14 mouse cellular contexts compared by ENCODE assay signal in the genomic region with DNA sequence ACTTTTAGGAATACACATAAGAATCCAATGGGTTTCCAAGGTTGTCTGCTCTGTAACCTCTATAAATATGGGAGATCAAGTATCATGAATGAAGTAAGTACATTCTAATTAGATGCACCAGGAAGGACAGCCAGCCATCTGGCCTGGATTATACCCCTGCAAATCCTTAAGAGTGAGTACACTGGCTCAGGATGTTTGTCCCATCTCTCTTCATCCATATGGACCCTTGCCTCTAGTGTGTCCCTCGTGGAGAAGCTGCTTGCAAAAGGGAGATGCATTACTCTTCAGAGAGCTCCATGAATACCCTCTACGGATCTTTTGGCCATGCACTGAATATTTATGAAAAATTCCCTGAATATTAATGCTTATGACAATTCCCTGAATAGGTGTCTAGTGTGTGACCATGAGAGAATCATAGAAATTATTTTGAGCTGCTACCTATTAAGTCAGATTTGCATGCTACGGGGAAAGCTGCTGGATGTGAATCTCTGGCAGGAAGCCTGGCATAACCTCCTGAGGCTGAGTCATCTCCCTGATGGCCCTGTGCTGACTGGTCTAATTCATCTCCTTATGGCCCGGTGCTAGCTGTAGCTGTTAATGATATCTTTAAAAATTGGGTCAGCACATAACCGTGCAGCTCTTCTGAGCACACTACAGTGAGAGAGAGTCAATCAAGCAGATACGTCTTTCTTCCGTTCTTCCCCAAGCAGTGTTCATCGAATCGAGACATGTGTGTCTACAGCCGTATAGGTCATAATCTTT.
DNase-seq lines count a peak whose midpoint lies in the region; ATAC-seq lines count a peak whose summit lies in the region.
"Had no signal": no experiment of that assay in that cellular context is flagged by ENCODE, and none has a peak within 500 bp of the region (broad histone marks: within the 10 kb centered on the region; RNA-seq: fewer than 3 reads in every experiment).

No protein-coding gene starts in this region.

- peak; percentile 48 for ATAC-seq in midbrain, embryonic 11.5 days (ENCODE audit: low FRiP score)
- peak; percentile 90 for ATAC-seq in cerebellum, adult (ENCODE audit: insufficient number of reproducible peaks, low FRiP score, low TSS enrichment)
- ATAC-seq in intestine, embryonic 16.5 days, result no peak
- ATAC-seq: forebrain, embryonic 15.5 days had no signal

- no peak overlapping the region for H3K4me3 ChIP-seq in midbrain, embryonic 11.5 days (ENCODE audit: low read depth, low read length)
- H3K4me3 ChIP-seq in midbrain, embryonic 10.5 days, result no peak overlapping the region
- no peak overlapping the region for H3K4me3 ChIP-seq in intestine, embryonic 16.5 days (ENCODE audit: low read length)
- H3K4me3 ChIP-seq: forebrain, embryonic 15.5 days; heart, embryonic 15.5 days had no signal

- no peaks in the 10 kb centered on the region for H3K27me3 ChIP-seq in midbrain, embryonic 11.5 days (ENCODE audit: control insufficient read depth, insufficient read depth, low read length)
- H3K27me3 ChIP-seq in midbrain, embryonic 10.5 days (ENCODE audit: low read depth, poor library complexity, severe bottlenecking), result no peaks in the 10 kb centered on the region
- no peaks in the 10 kb centered on the region for H3K27me3 ChIP-seq in intestine, embryonic 16.5 days (replicated peaks; ENCODE audit: control insufficient read depth, insufficient read depth, low read length)
- H3K27me3 ChIP-seq: forebrain, embryonic 15.5 days; heart, embryonic 15.5 days had no signal

- H3K9ac ChIP-seq in midbrain, embryonic 11.5 days (ENCODE audit: low read length), result no peak overlapping the region
- H3K9ac ChIP-seq in intestine, embryonic 16.5 days (ENCODE audit: low read depth, low read length), result no peak overlapping the region
- H3K9ac ChIP-seq: forebrain, embryonic 15.5 days; heart, embryonic 15.5 days had no signal

- no peak for DNase-seq in midbrain, embryonic 11.5 days (ENCODE audit: low spot score, missing footprints)
- DNase-seq in midbrain, embryonic 10.5 days (ENCODE audit: low spot score), result no peak
- DNase-seq in fibroblast of lung, adult 2 months (ENCODE audit: low read depth), result peak; percentile 27
- peak; percentile 40 for DNase-seq in skeletal muscle tissue, adult 2 months (ENCODE audit: low read depth, low spot score)
- no peak for DNase-seq in lung, postnatal 14 days
- no peak for DNase-seq in right cerebral cortex, postnatal 14 days
- DNase-seq: embryo, embryonic 11 days; kidney, adult 2 months; layer of hippocampus, postnatal 36 days had no signal

- 82% methylated on average over 10 of the region's 10 CpGs for WGBS in midbrain, embryonic 11.5 days
- 87% methylated on average over 10 of the region's 10 CpGs for WGBS in midbrain, embryonic 10.5 days
- 83% methylated on average over 10 of the region's 10 CpGs for WGBS in intestine, embryonic 16.5 days

- no peaks in the 10 kb centered on the region for H3K9me3 ChIP-seq in midbrain, embryonic 11.5 days (ENCODE audit: control insufficient read depth, low read length)
- no peaks in the 10 kb centered on the region for H3K9me3 ChIP-seq in midbrain, embryonic 10.5 days (replicated peaks)
- no peaks in the 10 kb centered on the region for H3K9me3 ChIP-seq in intestine, embryonic 16.5 days (ENCODE audit: control insufficient read depth, low read length)
- H3K9me3 ChIP-seq: forebrain, embryonic 15.5 days; heart, embryonic 15.5 days had no signal

- H3K4me1 ChIP-seq in midbrain, embryonic 11.5 days (ENCODE audit: control insufficient read depth, insufficient read depth, low read length), result no peaks in the 10 kb centered on the region
- no peaks in the 10 kb centered on the region for H3K4me1 ChIP-seq in midbrain, embryonic 10.5 days
- no peaks in the 10 kb centered on the region for H3K4me1 ChIP-seq in intestine, embryonic 16.5 days (ENCODE audit: control insufficient read depth, insufficient read depth, low read length)
- H3K4me1 ChIP-seq: forebrain, embryonic 15.5 days; heart, embryonic 15.5 days had no signal

- no peak overlapping the region for H3K4me2 ChIP-seq in midbrain, embryonic 11.5 days
- H3K4me2 ChIP-seq in intestine, embryonic 16.5 days (ENCODE audit: low read depth, low read length), result no peak overlapping the region
- H3K4me2 ChIP-seq: forebrain, embryonic 15.5 days; heart, embryonic 15.5 days; liver, embryonic 11.5 days had no signal

- no peaks in the 10 kb centered on the region for H3K36me3 ChIP-seq in midbrain, embryonic 11.5 days (ENCODE audit: control insufficient read depth, insufficient read depth, low read length)
- H3K36me3 ChIP-seq in midbrain, embryonic 10.5 days, result no peaks in the 10 kb centered on the region
- H3K36me3 ChIP-seq in intestine, embryonic 16.5 days (ENCODE audit: control insufficient read depth, insufficient read depth, low read length), result no peaks in the 10 kb centered on the region
- H3K36me3 ChIP-seq: forebrain, embryonic 15.5 days; heart, embryonic 15.5 days had no signal

- no peak overlapping the region for H3K27ac ChIP-seq in midbrain, embryonic 11.5 days (ENCODE audit: low read depth, low read length)
- no peak overlapping the region for H3K27ac ChIP-seq in midbrain, embryonic 10.5 days (replicated peaks)
- no peak overlapping the region for H3K27ac ChIP-seq in intestine, embryonic 16.5 days (ENCODE audit: low read length)
- H3K27ac ChIP-seq: forebrain, embryonic 15.5 days; heart, embryonic 15.5 days had no signal

Comparison
In these comparisons a context has a peak if more than half of its experiments do, and no peak if none do; other contexts are left out.
1. DNase-seq: peak in fibroblast of lung, adult 2 months (single experiment) and skeletal muscle tissue, adult 2 months (single experiment); none in midbrain, embryonic 11.5 days (single experiment), midbrain, embryonic 10.5 days (single experiment), lung, postnatal 14 days (single experiment) and right cerebral cortex, postnatal 14 days (single experiment).